ENCODE assay signal across 15 mouse cellular contexts in genomic region chr14:25754531-25755484, GRCm38 (mm10). TPM values are rescaled to one million over a fixed set of nuclear protein-coding genes. Genes with fewer than 3 reads are reported as not detected.
DNase-seq lines count a peak whose midpoint lies in the region; ATAC-seq and TF ChIP-seq lines count a peak whose summit lies in the region.
"Had no signal": no experiment of that assay in that cellular context is flagged by ENCODE, and none has a peak within 500 bp of the region (broad histone marks: within the 10 kb centered on the region; RNA-seq: fewer than 3 reads in every experiment).

No protein-coding gene starts in this region.

- H3K4me3 ChIP-seq in embryonic facial prominence, embryonic 11.5 days (ENCODE audit: low read depth, low read length), result no peak overlapping the region
- H3K4me3 ChIP-seq in embryonic facial prominence, embryonic 10.5 days, result no peak overlapping the region
- H3K4me3 ChIP-seq in kidney, embryonic 16.5 days (ENCODE audit: low read length), result no peak overlapping the region
- H3K4me3 ChIP-seq in embryonic facial prominence, embryonic 13.5 days, result no peak overlapping the region
- no peak overlapping the region for H3K4me3 ChIP-seq in myocyte
- H3K4me3 ChIP-seq: hindbrain, embryonic 15.5 days; neural tube, embryonic 15.5 days had no signal

- H3K27me3 ChIP-seq in embryonic facial prominence, embryonic 11.5 days (ENCODE audit: control insufficient read depth, insufficient read depth, low read length), result no peaks in the 10 kb centered on the region
- H3K27me3 ChIP-seq in embryonic facial prominence, embryonic 10.5 days (replicated peaks; ENCODE audit: low read depth, poor library complexity, severe bottlenecking), result no peaks in the 10 kb centered on the region
- no peaks in the 10 kb centered on the region for H3K27me3 ChIP-seq in kidney, embryonic 16.5 days (ENCODE audit: insufficient read depth, low read length)
- no peaks in the 10 kb centered on the region for H3K27me3 ChIP-seq in embryonic facial prominence, embryonic 13.5 days
- no peaks in the 10 kb centered on the region for H3K27me3 ChIP-seq in myocyte (ENCODE audit: control insufficient read depth, insufficient read depth, insufficient read length)
- H3K27me3 ChIP-seq: hindbrain, embryonic 15.5 days; neural tube, embryonic 15.5 days had no signal

- peaks cover under 1% of the 10 kb centered on the region for H3K4me1 ChIP-seq in embryonic facial prominence, embryonic 11.5 days (ENCODE audit: control insufficient read depth, insufficient read depth, low read length)
- peaks cover 64% of the 10 kb centered on the region for H3K4me1 ChIP-seq in embryonic facial prominence, embryonic 10.5 days
- peaks cover 36% of the 10 kb centered on the region for H3K4me1 ChIP-seq in kidney, embryonic 16.5 days (ENCODE audit: insufficient read depth, low read length)
- H3K4me1 ChIP-seq in embryonic facial prominence, embryonic 13.5 days, result peaks cover 82% of the 10 kb centered on the region

- 0 out of 2 replicates have a peak, but pooled peaks have one; percentile 32 for ATAC-seq in embryonic facial prominence, embryonic 11.5 days (replicated peaks; ENCODE audit: insufficient number of reproducible peaks, low FRiP score, low TSS enrichment, low read depth)
- peak; percentile 35; the same call in 1 of the 2 replicates for ATAC-seq in kidney, embryonic 16.5 days (ENCODE audit: low FRiP score, low TSS enrichment)
- ATAC-seq in embryonic facial prominence, embryonic 13.5 days (ENCODE audit: insufficient number of reproducible peaks, insufficient read depth, low FRiP score, low TSS enrichment, low read depth), result no peak

- peaks cover 58% of the 10 kb centered on the region for H3K79me2 ChIP-seq in myocyte (ENCODE audit: control insufficient read depth, insufficient read depth)

- H3K36me3 ChIP-seq in embryonic facial prominence, embryonic 11.5 days (replicated peaks; ENCODE audit: control insufficient read depth, insufficient read depth, low read depth, low read length), result no peaks in the 10 kb centered on the region; the same call in none of the 2 replicates
- peaks cover 55% of the 10 kb centered on the region for H3K36me3 ChIP-seq in embryonic facial prominence, embryonic 10.5 days (replicated peaks)
- H3K36me3 ChIP-seq in kidney, embryonic 16.5 days (ENCODE audit: insufficient read depth, low read length), result peaks cover 7% of the 10 kb centered on the region
- peaks cover 54% of the 10 kb centered on the region for H3K36me3 ChIP-seq in embryonic facial prominence, embryonic 13.5 days
- H3K36me3 ChIP-seq in myocyte (ENCODE audit: control insufficient read depth, insufficient read depth), result peaks cover 50% of the 10 kb centered on the region
- H3K36me3 ChIP-seq: hindbrain, embryonic 15.5 days; neural tube, embryonic 15.5 days had no signal

- no peak overlapping the region for H3ac ChIP-seq in myocyte (ENCODE audit: control insufficient read depth, insufficient read length)

- 48% methylated on average over 19 of the region's 19 CpGs for WGBS in embryonic facial prominence, embryonic 11.5 days
- 43% methylated on average over 19 of the region's 19 CpGs for WGBS in embryonic facial prominence, embryonic 10.5 days
- 35% methylated on average over 19 of the region's 19 CpGs for WGBS in kidney, embryonic 16.5 days
- 44% methylated on average over 19 of the region's 19 CpGs for WGBS in embryonic facial prominence, embryonic 13.5 days

- H3K27ac ChIP-seq in embryonic facial prominence, embryonic 11.5 days (replicated peaks; ENCODE audit: low read depth, low read length), result no peak overlapping the region
- H3K27ac ChIP-seq in embryonic facial prominence, embryonic 10.5 days (replicated peaks), result no peak overlapping the region
- no peak overlapping the region for H3K27ac ChIP-seq in kidney, embryonic 16.5 days (ENCODE audit: low read length)
- H3K27ac ChIP-seq in embryonic facial prominence, embryonic 13.5 days, result no peak overlapping the region

- no peaks in the 10 kb centered on the region for H3K9me3 ChIP-seq in embryonic facial prominence, embryonic 11.5 days (replicated peaks; ENCODE audit: control insufficient read depth, low read length)
- H3K9me3 ChIP-seq in embryonic facial prominence, embryonic 10.5 days, result no peaks in the 10 kb centered on the region
- H3K9me3 ChIP-seq in kidney, embryonic 16.5 days (ENCODE audit: low read length), result no peaks in the 10 kb centered on the region
- H3K9me3 ChIP-seq in embryonic facial prominence, embryonic 13.5 days, result no peaks in the 10 kb centered on the region
- H3K9me3 ChIP-seq: hindbrain, embryonic 15.5 days; neural tube, embryonic 15.5 days had no signal

- DNase-seq in embryonic facial prominence, embryonic 11.5 days (ENCODE audit: low spot score), result no peak
- no peak for DNase-seq in embryonic facial prominence, embryonic 10.5 days (ENCODE audit: low spot score)
- DNase-seq in kidney, postnatal 10 days, result no peak
- no peak for DNase-seq in retina, postnatal 1 day
- DNase-seq in embryo, embryonic 11 days, result no peak
- DNase-seq: cerebellum, adult 2 months; gastrocnemius, postnatal 14 days; right cerebral cortex, postnatal 25 days; thymus, adult 2 months had no signal

- no peak overlapping the region for H3K9ac ChIP-seq in embryonic facial prominence, embryonic 11.5 days (replicated peaks; ENCODE audit: low read length)
- no peak overlapping the region for H3K9ac ChIP-seq in kidney, embryonic 16.5 days (replicated peaks; ENCODE audit: low read length)
- H3K9ac ChIP-seq in embryonic facial prominence, embryonic 13.5 days, result 0 out of 2 replicates have a peak overlapping the region, but pooled peaks have one; percentile 21
- H3K9ac ChIP-seq: hindbrain, embryonic 15.5 days; neural tube, embryonic 15.5 days had no signal

- TF ChIP-seq POLR2A in myocyte (IDR thresholded peaks at IDR 0.05; ENCODE audit: insufficient read length, low read depth), result peak; percentile 7

- H3K4me2 ChIP-seq in embryonic facial prominence, embryonic 11.5 days (ENCODE audit: low read depth, low read length), result no peak overlapping the region
- H3K4me2 ChIP-seq in kidney, embryonic 16.5 days (replicated peaks; ENCODE audit: low read depth, low read length), result no peak overlapping the region
- no peak overlapping the region for H3K4me2 ChIP-seq in embryonic facial prominence, embryonic 13.5 days
- H3K4me2 ChIP-seq in myocyte (ENCODE audit: low read depth), result peak overlapping the region; percentile 24
- H3K4me2 ChIP-seq: hindbrain, embryonic 15.5 days; midbrain, embryonic 11.5 days; neural tube, embryonic 15.5 days had no signal

TF ChIP-seq in myocyte, 11 proteins besides CTCF, POLR2A, EP300 and RAD21:
- TF ChIP-seq SRF (IDR thresholded peaks at IDR 0.05; ENCODE audit: control insufficient read depth, insufficient read length, low read depth), result no peak
- TF ChIP-seq MYOG (IDR thresholded peaks at IDR 0.05; ENCODE audit: control insufficient read depth in 1 of 3, insufficient read depth in 1 of 3, insufficient read length in 2 of 3, low read depth in 2 of 3), result peak in 2 of 3 experiments; percentile 68 to 91
- TF ChIP-seq TCF3 (IDR thresholded peaks at IDR 0.05; ENCODE audit: insufficient read length, low read depth), result peak; percentile 61
- peak; percentile 54 for TF ChIP-seq TCF12 (IDR thresholded peaks at IDR 0.05; ENCODE audit: insufficient read depth, poor library complexity, severe bottlenecking)
- TF ChIP-seq POLR2AphosphoS2 (IDR thresholded peaks at IDR 0.05; ENCODE audit: insufficient read length, low read depth), result no peak
- peak in 2 of 3 experiments; percentile 74 to 88 for TF ChIP-seq MYOD1 (IDR thresholded peaks at IDR 0.05; ENCODE audit: control insufficient read depth in 1 of 3, insufficient read length in 2 of 3, low read depth in 2 of 3)

RNA-seq across cellular contexts. Expression of gene Zcchc24, which starts 14.0 kb away (rescaled TPM):
- polyA plus RNA-seq in embryonic facial prominence, embryonic 11.5 days (2014; fragmentation: Nextera tagmentation; extraction: Ambion mirVana), result 23.6 and 24.5 TPM in 2 replicates
- 12.9 and 15.2 TPM in 2 replicates for polyA plus RNA-seq in embryonic facial prominence, embryonic 10.5 days (2016; fragmentation: Nextera tagmentation; extraction: Ambion mirVana)
- polyA plus RNA-seq in kidney, embryonic 16.5 days (2015; fragmentation: Nextera tagmentation; extraction: Ambion mirVana), result 12.2 and 17.3 TPM in 2 replicates
- polyA plus RNA-seq in embryonic facial prominence, embryonic 13.5 days (2015; fragmentation: Nextera tagmentation; extraction: Ambion mirVana), result 29.4 and 32.7 TPM in 2 replicates
- polyA plus RNA-seq in myocyte (2012; fragmentation: generic; extraction: Trizol), result 86.2 TPM
